27 mouse cellular contexts compared by ENCODE assay signal in the genomic region with DNA sequence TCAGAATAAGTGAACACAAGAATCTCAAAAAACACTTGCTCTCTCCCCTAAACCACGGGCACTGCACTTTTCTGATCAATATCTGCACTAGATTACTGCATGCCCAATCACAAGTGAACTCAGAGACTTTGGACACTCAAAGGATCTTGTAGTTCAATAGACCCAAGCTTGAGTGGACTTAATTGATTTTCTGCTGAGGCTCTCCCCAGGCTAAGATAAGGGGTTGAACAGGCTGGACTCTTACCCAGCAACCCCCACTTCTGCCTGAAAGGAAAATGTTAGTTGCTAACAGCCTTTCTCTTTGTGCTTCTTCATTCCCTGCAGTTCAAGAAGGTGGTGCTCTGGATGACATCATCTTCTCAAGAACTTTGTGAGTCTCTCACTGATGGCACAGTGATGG.
"Had no signal": no experiment of that assay in that cellular context is flagged by ENCODE, and none has a peak within 500 bp of the region (broad histone marks: within the 10 kb centered on the region; RNA-seq: fewer than 3 reads in every experiment).

No protein-coding gene starts in this region.

- ATAC-seq: hindbrain, embryonic 16.5 days; inflammation-experienced regulatory T-cells, adult 6 months; liver, embryonic 12.5 days had no signal

- H3K27me3 ChIP-seq: heart, embryonic 13.5 days; heart, embryonic 15.5 days; hindbrain, embryonic 12.5 days; limb, embryonic 12.5 days; liver, embryonic 12.5 days had no signal

- H3K9me3 ChIP-seq: heart, embryonic 13.5 days; heart, embryonic 15.5 days; hindbrain, embryonic 10.5 days; hindbrain, embryonic 12.5 days; limb, embryonic 10.5 days; limb, embryonic 12.5 days; liver, embryonic 12.5 days had no signal

- DNase-seq: gastrocnemius, adult 2 months; gastrocnemius, postnatal 10 days; gastrocnemius, postnatal 25 days; heart, adult 2 months; heart, postnatal 14 days; heart, postnatal 36 days; kidney, adult 11 months; kidney, adult 2 months; kidney, adult 9 months; kidney, postnatal 10 days; kidney, postnatal 25 days; kidney, postnatal 4 days; liver had no signal

- H3K4me1 ChIP-seq: heart, embryonic 13.5 days; hindbrain, embryonic 10.5 days; hindbrain, embryonic 12.5 days; limb, embryonic 12.5 days; liver, embryonic 12.5 days had no signal

- H3K36me3 ChIP-seq: heart, embryonic 13.5 days; heart, embryonic 15.5 days; hindbrain, embryonic 10.5 days; hindbrain, embryonic 12.5 days; limb, embryonic 10.5 days; limb, embryonic 12.5 days; liver, embryonic 12.5 days had no signal

- H3K9ac ChIP-seq: heart, embryonic 13.5 days; heart, embryonic 15.5 days; hindbrain, embryonic 12.5 days; hindbrain, embryonic 14.5 days; limb, embryonic 12.5 days; liver, embryonic 12.5 days; liver, embryonic 14.5 days had no signal

- H3K4me3 ChIP-seq: gastrocnemius, adult 2 months; heart, adult 2 months; heart, embryonic 13.5 days; heart, embryonic 15.5 days; hindbrain, embryonic 10.5 days; hindbrain, embryonic 12.5 days; layer of hippocampus, adult 2 months; left cerebral cortex, adult 2 months; limb, embryonic 10.5 days; limb, embryonic 12.5 days; liver, embryonic 12.5 days had no signal

- H3K4me2 ChIP-seq: heart, embryonic 11.5 days; heart, embryonic 13.5 days; heart, embryonic 15.5 days; hindbrain, embryonic 12.5 days; hindbrain, embryonic 14.5 days; limb, embryonic 12.5 days; liver, embryonic 12.5 days had no signal

- H3K27ac ChIP-seq: gastrocnemius, adult 2 months; heart, adult 2 months; heart, embryonic 13.5 days; heart, embryonic 15.5 days; hindbrain, embryonic 10.5 days; hindbrain, embryonic 12.5 days; hindbrain, embryonic 14.5 days; layer of hippocampus, adult 2 months; left cerebral cortex, adult 2 months; limb, embryonic 10.5 days; limb, embryonic 12.5 days; liver, embryonic 12.5 days; liver, embryonic 14.5 days had no signal
